Mouse (Mus musculus) layer of hippocampus, adult 9-11 months (tissue): ENCODE data around the gene Lrrc8d.
A peak's percentile ranks its signal among the peaks of the same experiment; 100 is the strongest.

Source experiments
- DNase-seq: peaks from one replicate; pipeline ENCODE4 v3.0.0; 2022

Gene Lrrc8d

DNA sequence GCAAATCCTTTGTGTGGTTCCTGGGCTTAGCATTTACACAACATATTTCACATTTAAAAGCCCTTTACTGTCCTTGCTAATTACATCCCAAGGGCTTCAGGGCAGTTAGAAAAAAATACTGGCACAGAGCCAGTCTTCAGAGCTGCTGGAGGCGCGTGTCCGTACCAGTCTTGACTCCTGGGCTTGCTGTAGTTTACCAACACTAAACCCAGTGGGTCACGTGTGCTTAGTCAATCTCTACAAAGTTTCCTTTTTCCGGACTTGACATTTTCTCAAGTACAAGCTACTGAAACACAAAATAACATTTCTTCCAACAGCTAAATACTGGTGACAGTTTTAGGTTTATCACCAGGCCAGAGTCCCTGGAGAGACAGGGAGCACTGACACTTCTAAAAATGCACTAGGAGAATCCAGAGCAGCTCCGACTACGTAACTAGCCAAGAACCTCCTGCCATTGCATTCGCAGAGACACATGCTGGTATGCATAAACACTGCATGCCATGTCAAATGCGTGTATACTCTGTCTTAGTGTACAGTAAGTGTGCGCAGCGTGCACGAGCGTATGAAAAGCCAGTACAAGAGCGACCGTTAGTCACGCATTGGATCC lies 168.2 kb downstream of the Lrrc8d start:
- no peak for DNase-seq

DNA sequence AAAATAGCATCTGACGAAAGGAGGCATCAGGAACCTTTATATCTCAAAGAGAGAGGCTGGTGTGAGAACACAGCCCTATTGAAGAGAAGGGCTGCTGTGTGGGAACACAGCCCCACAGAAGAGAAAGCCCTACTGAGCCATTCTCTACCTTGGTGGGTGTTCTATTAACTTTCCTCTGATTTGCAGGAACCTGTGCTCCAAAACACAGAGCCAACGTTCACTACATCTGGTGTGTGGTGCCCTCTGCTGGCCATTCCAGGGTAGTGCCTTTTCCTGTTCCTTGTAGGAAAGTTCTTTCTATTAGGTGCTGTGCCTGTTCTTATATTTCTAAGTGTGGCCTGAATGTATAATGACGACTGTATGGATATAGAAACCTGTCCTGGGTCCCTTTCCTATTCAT lies 168.8 kb downstream of the Lrrc8d start:
- DNase-seq = peak; percentile 65

DNA sequence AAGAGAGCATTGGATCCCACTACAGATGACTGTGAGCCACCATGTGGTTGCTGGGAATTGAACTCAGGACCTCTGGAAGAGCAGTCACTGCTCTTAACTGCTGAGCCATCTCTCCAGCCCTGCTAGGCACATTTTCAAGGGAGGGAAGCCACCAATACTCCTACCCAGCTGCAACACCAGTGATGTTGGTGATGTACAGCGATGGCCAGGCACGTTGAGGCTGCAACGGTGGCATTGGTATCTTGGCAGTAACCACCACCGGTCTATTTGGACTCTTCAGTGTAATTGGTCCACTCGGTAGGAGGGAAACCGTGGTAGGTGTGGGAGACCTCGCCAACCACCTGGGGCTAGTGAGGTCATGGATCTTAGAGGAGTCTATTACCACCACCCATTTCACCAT lies 170.0 kb downstream of the Lrrc8d start:
- no peak for DNase-seq

DNA sequence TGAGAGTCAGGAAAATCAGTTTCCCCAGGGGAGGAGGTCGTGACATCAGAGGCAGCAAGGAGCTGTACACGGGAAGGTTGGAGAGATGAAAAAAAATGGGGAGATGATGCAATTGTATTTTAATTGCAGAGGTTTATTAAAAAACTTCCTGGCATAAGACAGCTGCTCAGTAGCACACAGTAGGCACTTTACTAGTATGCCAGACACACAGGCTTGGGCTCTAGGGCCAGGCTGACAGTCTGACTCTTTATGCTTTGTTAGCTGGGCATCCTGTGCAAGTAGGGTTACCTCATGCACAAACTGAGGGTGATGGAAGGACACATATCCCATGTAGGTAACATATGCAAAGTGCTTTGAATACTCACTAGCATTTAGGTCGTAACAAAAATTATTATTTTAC lies 171.4 kb downstream of the Lrrc8d start:
- DNase-seq = no peak

- DNase-seq = no peak
These were observed 172.4 kb downstream of the Lrrc8d start for GRCm38 (mm10) chr5:105872176-105872575.

DNA sequence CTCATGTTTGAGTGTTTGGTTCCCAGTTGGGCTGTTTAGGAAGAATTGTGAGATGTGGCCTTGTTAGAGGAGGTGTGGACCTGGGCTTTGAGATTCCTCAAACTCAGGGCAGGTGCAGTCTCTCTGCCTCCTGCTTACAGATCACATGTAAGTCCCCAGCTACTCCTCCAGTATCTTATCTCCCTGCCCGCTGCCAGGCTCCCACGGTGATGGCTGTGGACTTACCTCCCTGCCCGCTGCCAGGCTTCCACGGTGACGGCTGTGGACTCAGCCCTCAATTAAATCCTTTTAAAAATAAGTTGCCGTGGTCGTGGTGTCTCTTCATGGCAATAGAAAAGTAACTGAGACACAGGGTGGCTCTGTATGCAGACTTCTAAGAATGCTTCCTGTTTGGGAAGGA lies 173.1 kb downstream of the Lrrc8d start:
- DNase-seq = no peak

GRCm38 (mm10) chr5:105873774-105874173 lies 174.0 kb downstream of the Lrrc8d start:
- DNase-seq = no peak

DNA sequence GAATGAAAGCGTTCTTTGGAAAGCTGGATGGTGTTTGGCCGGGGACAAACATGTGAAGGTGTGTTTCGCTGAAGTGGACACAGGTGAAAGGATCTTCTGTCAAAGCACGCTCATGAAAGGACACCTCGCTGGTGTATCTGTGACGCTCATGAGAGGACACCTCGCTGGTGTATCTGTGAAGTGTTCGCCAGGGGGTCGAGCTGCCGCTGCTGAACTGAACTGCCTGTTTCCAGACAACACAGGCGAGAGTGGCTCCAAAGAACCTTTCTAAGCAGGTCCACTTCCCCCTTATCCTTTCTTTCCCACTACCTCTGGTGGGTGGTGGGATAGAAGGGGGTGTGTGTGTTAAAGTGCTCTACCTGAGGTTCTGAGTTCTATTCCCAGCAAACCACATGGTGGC lies 174.7 kb downstream of the Lrrc8d start:
- no peak for DNase-seq

DNA sequence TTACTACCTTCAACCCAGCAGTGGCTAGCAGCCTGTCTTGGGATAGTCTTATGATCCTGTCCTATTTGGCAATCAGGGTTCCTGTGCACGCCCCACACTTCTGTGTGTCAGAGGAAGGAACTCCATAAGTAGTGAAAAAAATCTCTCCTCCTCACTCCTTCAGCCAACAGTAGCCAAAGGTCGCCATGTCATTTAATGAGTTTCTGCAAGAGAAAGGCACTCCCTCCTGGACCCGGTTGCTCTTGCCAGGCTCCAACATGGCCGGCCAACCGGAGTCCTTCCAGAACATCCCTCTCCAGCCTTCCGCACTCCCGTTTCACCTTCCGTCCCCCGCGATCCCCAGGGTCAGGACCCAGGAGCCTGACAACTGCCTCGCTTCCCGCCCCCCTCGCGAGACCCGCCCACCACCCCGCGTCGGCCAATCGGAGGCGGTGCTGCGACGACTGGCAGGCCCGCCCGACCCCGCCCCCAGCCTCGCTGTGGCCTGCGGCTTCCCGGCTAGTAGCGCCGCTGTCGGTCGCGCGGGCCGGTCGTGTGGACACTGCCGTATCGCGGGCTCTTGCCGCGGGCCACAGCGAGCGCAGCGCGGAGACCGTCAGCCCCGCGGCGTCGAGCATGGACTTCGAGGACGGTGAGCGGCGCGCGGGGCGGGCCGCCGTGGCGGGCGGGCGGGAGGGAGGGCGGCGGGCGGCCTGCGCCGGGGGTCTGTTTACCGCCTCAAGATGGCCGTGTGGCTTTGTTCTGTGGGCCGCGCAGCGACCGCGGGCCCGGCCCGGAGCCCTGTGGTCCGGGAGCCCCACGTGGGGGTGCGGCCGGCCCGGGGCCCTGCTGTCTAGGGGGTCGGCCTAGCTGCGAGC lies 176.5 kb downstream of the Lrrc8d start, which contains the start of gene Zfp326:
Gene Zfp326 (plus strand): TSS at position 498 of the 857 bp plus-strand sequence.
- peak; percentile 84 for DNase-seq

DNA sequence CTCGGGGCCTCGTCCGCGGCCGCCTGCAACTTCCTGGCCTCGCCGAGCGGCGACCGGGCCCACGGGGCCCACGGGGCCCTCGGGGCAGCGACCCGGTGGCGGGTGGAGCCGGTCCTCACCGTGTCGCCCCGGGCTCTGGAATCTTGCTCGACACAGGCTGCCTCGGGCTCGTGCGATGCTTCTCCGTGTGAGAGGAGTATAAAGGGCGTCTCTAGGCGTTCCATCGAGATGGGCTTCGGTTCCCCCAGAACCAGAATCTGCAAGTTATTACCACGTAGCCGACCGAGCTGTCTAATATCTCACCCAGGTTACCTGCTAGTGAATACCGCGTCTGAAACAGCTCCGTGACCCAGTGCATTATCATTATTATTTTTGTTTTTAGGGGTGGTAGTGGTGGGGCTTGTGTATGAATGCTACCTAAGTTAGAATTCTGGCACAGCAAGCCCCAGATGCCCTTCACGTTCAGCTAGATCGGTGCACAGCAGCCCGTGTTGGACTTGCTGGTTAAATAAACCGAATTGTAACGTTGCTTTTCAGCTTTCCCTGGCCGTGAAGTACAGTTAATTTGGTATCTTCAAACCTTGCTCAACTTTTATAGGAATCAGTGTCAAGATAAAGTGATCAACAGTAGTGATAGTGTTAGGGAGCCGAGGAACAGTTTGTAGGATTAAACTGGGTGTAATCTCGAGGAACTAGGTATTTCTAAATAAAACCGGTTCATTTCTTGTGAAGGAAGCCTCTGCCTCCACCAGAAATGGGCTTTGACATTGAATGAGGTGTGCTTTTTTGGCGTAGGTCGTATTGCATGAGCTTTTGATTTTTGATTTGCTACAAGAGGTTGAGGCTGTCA lies 177.4 kb downstream of the Lrrc8d start:
- DNase-seq = no peak
